Mouse (Mus musculus) heart, embryonic 11.5 days (tissue): Measurements from ENCODE around the gene Nrxn2. TPM values are rescaled to one million over a fixed set of nuclear protein-coding genes. Genes with fewer than 3 reads are reported as not detected.
A peak's percentile ranks its signal among the peaks of the same experiment; 100 is the strongest.

Source experiments
- ATAC-seq: fragments of 200-750 bp; cut with Nextera tagmentation; replicated peaks from 2 replicates; pipeline ENCODE4 v1.8.0; 2017; ENCODE audit warnings: moderate library complexity; ENCODE audit not compliant: insufficient number of reproducible peaks, low FRiP score, low TSS enrichment
- H3K27ac ChIP-seq: fragments of 300-500 bp; sonication (generic); 2 replicates; pipeline ENCODE4 v1.5.1; 2014; ENCODE audit warnings: mild to moderate bottlenecking, low read depth, low read length
- H3K27me3 ChIP-seq: fragments of 300-500 bp; sonication (generic); 2 replicates; pipeline ENCODE4 v1.6.1; 2014; ENCODE audit warnings: mild to moderate bottlenecking, low read length, mixed read lengths; ENCODE audit not compliant: control insufficient read depth, insufficient read depth
- H3K36me3 ChIP-seq: fragments of 300-500 bp; sonication (generic); 2 replicates; pipeline ENCODE4 v1.6.1; 2014; ENCODE audit warnings: mild to moderate bottlenecking, low read length, moderate library complexity, mixed read lengths; ENCODE audit not compliant: control insufficient read depth, insufficient read depth
- H3K4me1 ChIP-seq: fragments of 300-500 bp; sonication (generic); 2 replicates; pipeline ENCODE4 v1.6.1; 2014; ENCODE audit warnings: low read length; ENCODE audit not compliant: control insufficient read depth, insufficient read depth
- H3K4me2 ChIP-seq: fragments of 300-500 bp; sonication (generic); 2 replicates; pipeline ENCODE4 v1.6.1; 2014; ENCODE audit warnings: mild to moderate bottlenecking, moderate library complexity
- H3K4me3 ChIP-seq: fragments of 300-500 bp; sonication (generic); 2 replicates; pipeline ENCODE4 v1.5.1; 2014; ENCODE audit warnings: low read depth, low read length
- H3K9ac ChIP-seq: fragments of 300-500 bp; sonication (generic); 2 replicates; pipeline ENCODE4 v1.6.1; 2014; ENCODE audit warnings: mild to moderate bottlenecking, low read depth, low read length, moderate library complexity
- H3K9me3 ChIP-seq: fragments of 300-500 bp; sonication (generic); replicated peaks from 2 replicates; pipeline ENCODE4 v1.6.1; 2016; ENCODE audit warnings: low read length; ENCODE audit not compliant: control insufficient read depth
- WGBS: fragments of 180-500 bp; shearing (Covaris S2); extraction: QIAGEN DNeasy Blood & Tissue Kit; methylation state at CpG from one replicate; pipeline ENCODE4 v1.1.7; 2014; ENCODE audit not compliant: insufficient replicate concordance; 5-methylcytosine and 5-hydroxymethylcytosine counted together
- polyA plus RNA-seq: library from polyadenylated mRNA; unstranded; fragments of >200 nt; fragmentation: Nextera tagmentation; extraction: Ambion mirVana; gene quantifications from 2 replicates; pipeline ENCODE4 v1.2.1, GENCODE M21; 2014

Nrxn2 gene
- polyA plus RNA-seq, 1 experiment from 2014 or later, result 1.6 TPM

DNA sequence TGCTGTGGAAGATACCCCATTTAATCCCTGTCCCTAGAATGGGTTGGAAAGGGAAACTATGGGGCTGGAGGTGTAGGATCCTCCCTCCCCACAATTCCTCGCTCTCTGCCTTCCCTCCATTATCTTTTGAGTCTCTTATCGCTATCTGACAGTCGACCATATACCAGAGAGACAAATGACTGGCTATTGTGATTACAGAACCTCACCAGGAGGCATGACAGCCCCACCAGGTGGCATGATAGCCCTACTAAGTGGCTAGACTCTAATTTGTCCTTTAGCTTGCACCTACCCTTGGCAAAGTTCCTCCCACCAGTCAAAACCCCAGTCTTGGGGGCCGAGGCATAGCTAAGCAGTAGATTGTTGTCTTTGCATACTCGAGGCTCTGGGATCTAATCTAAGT is 30.2 kb downstream of the Nrxn2 start:
- Histone ChIP-seq H3K27me3 (peaks cover 58% of the 10 kb centered on the region), H3K9me3 (no peaks in the 10 kb centered on the region), H3K4me1 (peaks cover 8% of the 10 kb centered on the region; the same call in 1 of the 2 replicates), H3K9ac (no peak overlapping the region), H3K4me3 (peak overlapping the region; percentile 14; the same call in 1 of the 2 replicates), H3K4me2 (peak overlapping the region; percentile 55), H3K27ac (no peak overlapping the region), H3K36me3 (no peaks in the 10 kb centered on the region)
- WGBS, result 10% methylated on average over 5 of the region's 5 CpGs
- no peak for ATAC-seq

DNA sequence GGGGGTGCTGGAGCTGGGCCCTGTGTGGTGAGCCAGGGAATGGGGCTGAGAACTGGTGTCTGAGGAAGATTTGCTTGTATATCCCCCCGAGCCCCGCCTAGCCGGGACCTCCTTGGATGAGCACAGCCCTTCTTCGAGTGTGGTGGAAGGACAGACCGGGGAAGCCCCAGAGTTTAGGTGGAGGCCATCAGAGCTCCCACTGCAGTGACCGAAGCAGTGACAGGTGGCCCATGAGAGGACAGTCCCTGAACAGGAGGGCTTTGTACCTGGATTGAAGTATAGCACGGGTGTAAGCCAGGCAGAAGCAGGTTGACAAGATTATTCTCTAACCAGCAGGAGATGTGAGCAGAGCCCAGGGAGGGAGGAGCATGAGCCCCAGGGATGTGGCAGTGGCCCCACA is 31.3 kb downstream of the Nrxn2 start:
- Histone ChIP-seq H3K27ac (no peak overlapping the region), H3K9ac (0 out of 2 replicates have a peak overlapping the region, but pooled peaks have one; percentile 5), H3K27me3 (peaks cover 52% of the 10 kb centered on the region), H3K9me3 (no peaks in the 10 kb centered on the region), H3K4me3 (no peak overlapping the region), H3K36me3 (no peaks in the 10 kb centered on the region), H3K4me1 (peaks cover 8% of the 10 kb centered on the region; the same call in 1 of the 2 replicates), H3K4me2 (no peak overlapping the region)
- 58% methylated on average over 7 of the region's 7 CpGs for WGBS
- ATAC-seq, result no peak

DNA sequence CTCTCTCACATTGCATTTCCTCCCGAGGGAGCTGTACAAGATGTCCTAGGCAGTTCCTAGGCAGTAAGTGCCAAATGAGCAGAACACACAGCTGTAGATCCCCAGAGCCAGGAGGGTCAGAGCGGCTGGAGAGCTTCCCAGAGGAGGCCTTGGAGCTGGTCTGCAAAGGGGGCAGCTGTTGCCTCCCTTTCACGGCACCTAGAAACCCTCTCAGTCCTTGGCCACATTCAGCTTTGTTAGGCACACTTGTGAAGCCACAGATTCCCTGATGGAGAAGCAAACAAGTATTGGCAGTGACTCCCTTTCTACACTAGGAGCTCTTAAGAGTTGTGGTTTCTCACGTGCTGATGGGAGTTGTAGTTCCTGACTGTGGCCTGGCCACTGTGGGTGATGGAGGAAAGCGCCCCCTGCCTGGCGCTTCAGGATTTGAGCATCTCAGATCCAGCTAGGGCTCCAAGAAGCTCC is 33.5 kb downstream of the Nrxn2 start:
- Histone ChIP-seq H3K4me2 (no peak overlapping the region), H3K27me3 (peaks cover 42% of the 10 kb centered on the region), H3K27ac (no peak overlapping the region), H3K4me1 (peaks cover 8% of the 10 kb centered on the region; the same call in 1 of the 2 replicates), H3K9me3 (no peaks in the 10 kb centered on the region), H3K9ac (no peak overlapping the region), H3K36me3 (no peaks in the 10 kb centered on the region), H3K4me3 (no peak overlapping the region)
- 21% methylated on average over 6 of the region's 6 CpGs for WGBS
- no peak for ATAC-seq

DNA sequence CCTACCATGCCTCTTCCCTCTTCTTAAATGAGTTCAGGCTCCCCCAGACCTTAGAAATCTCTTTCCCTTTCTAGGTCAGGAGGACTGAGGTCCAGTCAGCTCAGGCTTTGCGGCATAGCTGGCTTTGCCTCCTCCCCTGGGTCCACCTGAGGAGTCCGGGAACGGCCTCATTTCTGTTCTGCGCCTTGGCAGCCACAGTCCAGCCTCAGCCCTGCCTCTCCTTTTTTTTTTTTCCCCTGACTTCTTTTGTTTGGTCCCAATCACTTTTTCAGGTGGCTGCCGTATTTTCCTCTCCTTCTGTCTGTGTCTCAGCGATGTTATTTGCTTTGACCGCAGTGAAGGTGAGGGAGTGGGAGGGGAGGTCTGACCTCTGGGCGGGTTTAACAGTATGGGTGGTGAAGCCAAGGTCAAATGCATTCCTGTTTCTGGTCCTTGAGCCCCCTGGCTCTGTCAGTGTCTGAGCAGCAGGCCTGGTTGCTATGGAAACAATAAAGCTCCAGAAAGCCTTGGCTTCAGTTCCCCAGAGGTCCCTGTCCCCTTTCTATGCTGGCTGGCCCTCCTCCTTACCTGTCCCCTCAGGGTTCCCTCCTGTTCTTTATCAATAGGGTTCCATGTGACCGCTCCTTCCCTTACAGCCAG is 34.3 kb downstream of the Nrxn2 start:
- Histone ChIP-seq H3K4me3 (no peak overlapping the region), H3K36me3 (no peaks in the 10 kb centered on the region), H3K4me2 (no peak overlapping the region), H3K9me3 (no peaks in the 10 kb centered on the region), H3K4me1 (peaks cover 7% of the 10 kb centered on the region; the same call in 1 of the 2 replicates), H3K27me3 (peaks cover 42% of the 10 kb centered on the region), H3K27ac (no peak overlapping the region), H3K9ac (no peak overlapping the region)
- ATAC-seq, result no peak
- 62% methylated on average over 9 of the region's 9 CpGs for WGBS

DNA sequence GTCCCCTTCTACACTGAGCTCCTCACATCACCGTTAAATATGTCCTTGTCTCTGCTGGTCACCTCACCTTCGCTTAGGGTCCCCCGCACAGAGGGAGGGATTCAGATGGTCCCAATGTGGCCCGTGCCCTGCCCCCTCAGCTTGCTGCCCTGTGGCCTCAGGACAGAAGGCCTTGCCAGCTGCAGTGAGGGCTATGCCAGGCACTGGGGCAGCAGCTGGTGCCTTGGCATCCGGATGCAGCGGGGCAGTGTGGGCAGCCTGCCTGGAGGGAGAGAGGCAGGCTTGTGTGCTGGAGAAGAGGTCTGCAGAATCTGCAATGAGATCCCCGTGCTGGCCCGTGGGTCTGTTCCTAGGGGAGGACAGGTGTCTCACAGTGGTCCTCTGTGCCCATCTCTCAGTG is 34.8 kb downstream of the Nrxn2 start:
- Histone ChIP-seq H3K4me2 (no peak overlapping the region), H3K9me3 (no peaks in the 10 kb centered on the region), H3K36me3 (no peaks in the 10 kb centered on the region), H3K9ac (no peak overlapping the region), H3K4me3 (no peak overlapping the region), H3K4me1 (0 out of 2 replicates have a peak, but pooled peaks cover 5% of the 10 kb centered on the region), H3K27ac (no peak overlapping the region), H3K27me3 (peaks cover 39% of the 10 kb centered on the region)
- 83% methylated on average over 8 of the region's 8 CpGs for WGBS
- no peak for ATAC-seq

DNA sequence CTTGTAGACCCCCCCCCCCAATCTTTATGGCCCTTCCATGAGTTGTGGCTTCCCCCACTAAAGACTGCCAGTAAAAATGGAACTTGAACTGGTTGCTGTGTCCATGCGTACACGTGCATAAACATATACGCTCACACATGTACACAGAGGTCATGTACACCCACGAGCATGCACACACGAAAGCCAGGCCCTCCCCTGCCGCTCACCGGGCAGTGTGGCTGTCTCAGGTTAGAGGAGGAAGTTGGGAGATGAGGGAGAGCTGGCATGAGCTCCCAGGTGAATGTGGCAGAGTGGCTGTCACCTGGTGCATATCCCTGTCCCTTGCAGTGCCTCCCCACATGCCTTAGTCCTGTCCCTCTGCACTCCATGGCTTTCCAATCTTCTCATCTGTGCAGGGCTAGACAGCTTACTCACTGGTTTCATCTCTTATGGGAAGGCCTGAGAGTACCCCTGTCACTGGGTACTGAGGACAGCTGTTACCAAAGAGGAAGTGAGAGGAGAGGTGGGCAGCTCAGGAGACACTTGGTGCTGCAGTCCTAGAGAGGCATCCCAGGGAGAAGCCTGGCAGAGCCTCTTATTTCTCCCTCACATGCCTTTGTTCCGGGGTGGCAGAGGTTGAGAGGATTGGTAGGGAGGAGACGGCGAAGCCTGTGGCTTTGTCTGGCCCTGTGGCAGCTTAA is 35.6 kb downstream of the Nrxn2 start:
- Histone ChIP-seq H3K4me1 (no peaks in the 10 kb centered on the region), H3K27me3 (peaks cover 31% of the 10 kb centered on the region), H3K27ac (no peak overlapping the region), H3K9ac (no peak overlapping the region), H3K4me3 (no peak overlapping the region), H3K36me3 (no peaks in the 10 kb centered on the region), H3K9me3 (no peaks in the 10 kb centered on the region), H3K4me2 (no peak overlapping the region)
- WGBS, result 73% methylated on average over 10 of the region's 10 CpGs
- ATAC-seq, result no peak

DNA sequence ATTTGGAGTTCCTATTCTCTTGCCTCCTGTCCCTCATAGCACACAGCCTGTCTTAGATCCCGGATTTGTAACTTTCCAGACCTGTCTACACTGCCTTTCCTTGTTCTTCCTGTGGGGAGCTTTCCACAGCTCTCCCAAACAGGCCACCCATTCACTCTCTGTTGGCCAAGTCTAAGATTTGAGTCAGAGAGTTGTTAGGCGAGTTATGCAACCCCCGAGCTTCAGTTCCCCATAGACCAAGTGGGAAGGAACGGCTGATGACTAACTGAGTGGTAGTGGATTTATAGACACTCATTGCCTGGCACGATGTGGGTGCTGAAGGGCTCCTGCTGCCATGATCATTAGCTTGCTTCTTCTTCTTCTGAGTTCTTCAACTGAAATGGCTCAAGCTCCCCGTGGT is 41.0 kb downstream of the Nrxn2 start:
- 79% methylated on average over 6 of the region's 6 CpGs for WGBS
- H3K27me3 ChIP-seq, result peaks cover 18% of the 10 kb centered on the region; the same call in 1 of the 2 replicates
- H3K4me2 ChIP-seq, result no peak overlapping the region

DNA sequence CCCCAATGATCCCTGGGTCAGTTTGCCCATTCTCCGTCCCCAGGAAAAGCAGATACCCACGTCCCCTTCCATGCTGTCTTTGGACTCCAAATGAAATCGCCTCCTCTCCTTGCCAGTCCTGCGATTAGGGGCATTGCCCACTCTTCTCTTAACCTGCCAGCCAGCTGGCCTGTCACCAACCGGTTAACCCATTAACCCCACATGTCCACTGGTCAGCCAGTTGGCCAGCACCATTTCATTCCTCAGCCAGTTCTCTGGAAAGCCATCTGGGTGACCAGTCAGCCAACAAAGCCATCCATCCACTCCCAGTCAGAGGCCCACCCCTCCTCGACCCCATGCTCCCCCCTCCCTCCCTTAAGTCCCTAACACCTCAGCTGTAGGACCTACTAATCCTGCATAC is 44.3 kb downstream of the Nrxn2 start:
- H3K9ac ChIP-seq, result no peak overlapping the region
- 33% methylated on average over 6 of the region's 6 CpGs for WGBS
- no peaks in the 10 kb centered on the region for H3K4me1 ChIP-seq
- no peak overlapping the region for H3K4me3 ChIP-seq
- no peak overlapping the region for H3K4me2 ChIP-seq
- peaks cover 9% of the 10 kb centered on the region; the same call in 1 of the 2 replicates for H3K27me3 ChIP-seq
- no peaks in the 10 kb centered on the region for H3K9me3 ChIP-seq
- no peak for ATAC-seq
- H3K36me3 ChIP-seq, result no peaks in the 10 kb centered on the region
- no peak overlapping the region for H3K27ac ChIP-seq

More for the DNA sequence above, 41.0 kb downstream of the Nrxn2 start:
- Histone ChIP-seq H3K27ac (no peak overlapping the region), H3K9me3 (no peaks in the 10 kb centered on the region), H3K36me3 (no peaks in the 10 kb centered on the region), H3K4me3 (no peak overlapping the region), H3K9ac (no peak overlapping the region), H3K4me1 (no peaks in the 10 kb centered on the region)
- no peak for ATAC-seq
